Mouse (Mus musculus) embryo, embryonic 11.5 days (tissue): ENCODE data around the gene Cenpb.

Experiments
- DNase-seq: peaks from one replicate; pipeline ENCODE4 v3.0.0-alpha.2; 2012; ENCODE audit warnings: low read depth, low spot score

The Cenpb gene

DNA sequence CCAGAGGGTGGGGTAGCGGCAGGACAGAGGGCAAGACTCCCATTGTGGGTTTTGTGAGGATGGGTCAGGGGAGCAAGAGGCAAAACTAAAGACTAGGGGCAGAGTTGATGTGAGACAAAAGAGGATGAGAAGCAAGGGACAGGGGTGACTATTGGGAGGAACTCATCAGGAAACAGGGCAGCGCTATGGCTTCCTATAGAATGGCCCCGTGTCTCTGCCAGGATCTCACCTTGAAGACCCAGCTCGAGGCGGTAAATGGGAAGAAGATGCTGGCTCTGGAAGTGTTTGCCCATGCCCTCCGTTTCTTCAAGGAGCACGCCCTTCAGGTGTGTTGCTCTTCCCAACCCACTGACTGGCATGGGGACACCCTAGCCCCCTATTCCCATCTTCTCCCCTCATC is 41.1 kb downstream of the Cenpb start:
- no peak for DNase-seq

DNA sequence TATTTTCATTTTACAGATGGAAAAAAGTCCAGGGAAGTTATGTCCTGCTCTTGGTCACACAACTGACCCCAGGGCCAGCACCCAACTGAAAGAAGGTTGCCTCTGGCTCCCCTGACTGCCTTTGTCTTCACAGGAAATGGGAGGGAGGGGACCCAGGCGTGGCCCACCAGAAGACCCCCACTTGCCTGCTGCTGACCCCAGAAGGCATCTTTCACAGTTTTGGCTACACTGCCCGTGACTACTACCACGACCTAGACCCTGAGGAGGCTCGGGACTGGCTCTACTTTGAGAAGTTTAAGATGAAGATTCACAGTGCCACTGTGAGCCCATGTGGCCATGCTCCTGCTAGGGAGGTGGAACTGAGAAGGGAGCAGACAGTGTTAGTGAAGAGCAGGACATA is 41.6 kb downstream of the Cenpb start:
- no peak for DNase-seq

DNA sequence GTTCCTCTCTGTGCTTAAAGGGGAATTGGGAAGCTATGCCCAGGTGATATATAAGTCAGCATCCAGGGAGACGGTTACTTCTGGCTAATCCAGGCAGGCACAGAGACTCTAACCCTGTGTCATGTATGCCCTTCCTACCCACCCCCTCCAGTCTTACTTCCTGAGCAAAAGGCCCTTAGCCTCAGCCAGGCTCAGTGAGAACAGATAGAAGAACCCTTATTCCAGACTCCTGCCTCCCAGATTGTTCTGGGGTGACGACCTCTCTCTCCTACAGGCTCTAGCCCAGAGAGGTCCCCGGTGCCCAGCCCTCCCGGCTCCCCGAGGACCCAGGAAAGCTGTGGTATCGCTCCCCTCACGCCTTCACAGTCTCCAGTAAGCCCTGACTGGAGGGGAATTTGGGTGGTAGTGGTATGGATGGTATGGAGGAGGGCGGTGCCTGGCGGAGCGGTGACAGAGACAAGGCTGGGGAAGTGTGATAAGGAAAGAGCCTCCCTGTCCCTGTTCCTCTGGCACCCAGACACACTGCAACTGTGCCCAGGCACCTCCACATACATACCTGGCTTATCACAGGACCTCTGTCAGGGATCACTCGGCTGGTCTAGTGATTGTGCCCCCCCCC is 44.2 kb downstream of the Cenpb start:
- DNase-seq, result no peak

DNA sequence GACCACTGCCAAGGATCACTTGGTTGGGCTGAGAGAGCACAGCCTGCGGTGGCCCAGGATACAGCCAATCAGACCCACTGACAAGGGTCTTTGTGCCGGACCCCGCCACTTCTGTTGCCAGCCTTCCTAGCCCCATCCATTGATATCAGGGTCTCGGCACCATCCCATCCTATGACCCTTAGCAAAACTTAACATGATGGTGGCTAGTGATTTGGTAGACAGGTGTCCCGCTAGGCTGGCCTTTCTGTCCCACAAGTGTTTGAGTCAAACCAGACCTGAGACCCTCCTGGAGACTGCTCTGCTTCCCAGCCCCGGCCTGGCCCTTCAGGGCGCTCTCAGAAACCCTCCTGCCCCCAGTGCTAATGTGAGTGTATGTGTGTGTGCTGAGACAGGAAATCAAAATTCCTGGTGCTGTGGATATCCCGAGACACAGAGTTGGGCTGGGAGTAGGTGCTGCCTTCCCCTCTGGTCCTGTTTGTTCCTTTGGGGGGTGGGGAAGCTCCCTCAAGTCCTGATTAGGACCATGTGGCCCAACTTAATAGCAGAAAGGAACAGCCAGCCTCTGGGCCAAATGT is 45.0 kb downstream of the Cenpb start:
- no peak for DNase-seq

DNA sequence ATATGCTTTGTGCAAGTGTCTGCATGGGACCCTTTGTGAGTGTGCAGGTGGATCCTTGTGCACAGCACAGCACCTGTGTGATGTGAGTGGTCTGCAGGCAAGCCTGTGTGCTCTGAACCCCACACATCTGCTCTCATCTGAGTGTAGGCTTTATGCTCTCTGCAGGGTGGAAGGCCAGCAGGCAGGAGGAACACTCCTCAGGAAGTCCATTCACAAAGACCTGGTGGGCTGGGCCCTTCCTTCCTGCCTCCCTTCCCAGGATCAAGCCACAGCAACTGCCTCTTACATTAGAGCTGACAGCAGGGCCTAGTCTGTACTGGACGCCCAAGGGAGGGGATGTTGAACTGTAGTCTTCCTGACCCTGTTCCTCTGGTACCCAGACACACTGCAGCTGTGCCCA is 45.5 kb downstream of the Cenpb start:
- no peak for DNase-seq

DNA sequence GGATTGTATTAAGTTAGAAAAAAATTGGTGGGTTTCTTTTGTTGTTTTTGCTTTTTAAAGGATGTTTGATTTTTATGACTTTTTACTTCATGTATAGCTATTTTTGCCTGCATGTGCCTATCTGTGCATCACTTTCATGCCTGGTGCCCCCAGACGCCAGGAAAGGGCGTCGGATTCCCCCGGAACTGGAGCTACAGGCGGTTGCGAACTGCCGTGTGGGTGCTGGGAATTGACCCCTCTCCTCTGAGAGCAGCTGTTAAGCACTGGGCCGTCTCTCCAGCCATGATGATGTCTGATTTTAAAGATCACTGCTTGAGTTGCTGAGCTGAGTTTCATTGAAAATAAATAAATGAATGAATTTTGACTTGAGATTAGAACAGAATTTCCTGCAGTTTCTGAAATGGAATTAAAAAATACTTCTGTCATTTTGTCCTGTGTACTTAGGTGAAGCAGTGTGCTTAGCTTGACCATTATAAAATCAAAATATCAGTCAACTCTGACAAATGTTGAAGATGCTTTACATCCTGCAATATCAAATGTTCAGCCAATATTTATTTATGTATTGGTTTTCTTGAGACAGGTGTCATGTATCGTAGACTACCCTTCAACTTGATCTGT is 46.8 kb downstream of the Cenpb start, which contains the start of gene Gm11037:
Gm11037 (plus strand) TSS at position 568 of the 618 bp plus-strand sequence.
- no peak for DNase-seq

DNA sequence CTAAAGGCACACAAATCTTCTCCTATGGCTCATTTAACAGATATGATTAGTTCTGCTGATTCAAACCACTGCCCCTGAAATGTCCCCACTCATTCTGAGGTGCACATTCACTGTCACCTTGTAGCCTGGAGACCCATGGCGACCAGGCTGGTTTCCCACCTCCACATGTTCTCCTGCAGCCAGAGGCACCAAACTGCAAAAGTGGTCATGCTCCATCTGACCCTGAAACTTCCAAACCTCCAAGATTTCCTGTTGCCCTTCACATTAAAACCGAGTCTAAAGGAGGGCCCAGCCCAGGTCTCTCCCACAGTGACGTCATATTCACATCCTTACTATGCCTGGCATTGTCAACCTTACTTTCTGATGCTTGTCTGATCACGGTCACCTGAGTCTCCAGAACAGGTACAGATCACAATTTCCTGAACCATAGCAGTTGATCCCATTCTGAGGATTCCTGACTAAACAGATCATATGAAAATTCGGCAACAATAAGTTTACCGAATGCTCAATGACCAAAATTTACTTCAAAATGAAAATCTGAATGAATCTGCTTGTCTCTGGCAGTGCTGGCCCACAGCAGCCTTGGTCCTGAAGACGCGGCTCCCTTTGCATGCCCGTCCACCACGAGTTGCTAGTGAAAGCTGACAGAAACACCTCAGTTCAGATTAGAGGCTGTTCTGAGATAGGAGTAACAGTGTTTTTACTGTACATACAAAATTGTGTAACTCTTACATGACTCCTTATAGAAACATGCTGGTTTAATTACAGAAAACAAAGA is 47.6 kb downstream of the Cenpb start:
- DNase-seq, result no peak

DNA sequence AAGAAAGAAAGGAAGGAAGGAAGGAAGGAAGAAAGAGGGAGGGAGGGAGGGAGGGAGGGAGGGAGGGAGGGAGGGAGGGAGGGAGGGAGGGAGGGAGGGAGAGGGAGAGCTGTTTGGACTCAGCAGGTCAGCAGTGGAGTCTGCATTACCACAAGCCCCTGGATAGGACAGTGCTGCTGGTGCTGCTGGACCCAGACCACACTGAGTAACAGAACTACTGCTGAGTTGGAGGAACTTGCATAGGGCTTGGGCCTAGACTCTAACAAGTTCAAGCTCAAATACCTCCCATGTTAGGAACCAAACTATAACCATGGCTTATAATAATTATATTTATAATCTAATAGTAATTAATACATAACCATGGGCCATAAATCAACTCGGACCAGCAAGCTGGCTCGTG is 49.0 kb downstream of the Cenpb start:
- no peak for DNase-seq

DNA sequence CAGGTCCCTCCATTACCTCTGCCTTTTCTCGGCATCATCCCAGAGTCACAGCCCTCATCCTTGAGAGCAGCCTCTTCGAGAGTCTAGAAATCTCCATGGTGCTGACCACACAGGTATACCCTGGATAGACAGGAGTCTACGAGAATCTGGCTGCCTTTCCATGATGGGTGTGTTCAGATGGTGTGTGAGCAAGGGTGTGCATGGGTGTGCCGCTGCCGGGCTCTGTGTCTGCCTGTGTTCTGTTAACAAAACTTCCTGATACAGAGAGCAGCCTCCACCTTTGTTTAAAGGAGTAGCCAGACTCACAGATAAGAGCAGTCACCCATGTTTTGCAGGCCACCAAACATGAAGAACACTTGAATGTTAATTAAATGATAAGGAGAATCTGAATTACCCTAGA is 50.0 kb downstream of the Cenpb start:
- DNase-seq, result no peak

DNA sequence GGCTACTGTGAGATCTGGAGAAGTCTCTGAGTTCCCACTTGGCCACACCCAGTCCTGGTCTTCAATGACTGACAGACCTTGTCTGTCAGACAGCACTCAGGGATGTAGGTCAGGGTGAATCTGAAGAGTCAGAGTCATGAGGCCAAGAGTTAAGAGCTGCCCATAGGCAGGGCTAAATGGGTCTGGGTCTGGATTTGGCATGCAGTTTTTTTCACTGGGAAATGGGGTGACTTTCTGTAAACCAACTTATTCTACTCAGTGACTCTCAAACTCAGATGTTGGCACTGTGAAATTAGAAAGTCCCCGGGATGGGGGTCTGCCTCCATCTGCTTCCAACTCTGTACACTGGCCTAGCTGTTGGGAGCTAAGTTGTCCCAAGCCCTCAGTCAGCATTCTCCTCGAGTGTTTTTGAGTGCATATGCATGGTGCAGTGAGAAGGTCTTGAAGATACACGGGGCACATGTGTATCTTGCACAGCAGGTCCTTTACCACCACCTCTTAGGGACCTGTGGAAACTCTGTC is 51.2 kb downstream of the Cenpb start:
- no peak for DNase-seq

DNA sequence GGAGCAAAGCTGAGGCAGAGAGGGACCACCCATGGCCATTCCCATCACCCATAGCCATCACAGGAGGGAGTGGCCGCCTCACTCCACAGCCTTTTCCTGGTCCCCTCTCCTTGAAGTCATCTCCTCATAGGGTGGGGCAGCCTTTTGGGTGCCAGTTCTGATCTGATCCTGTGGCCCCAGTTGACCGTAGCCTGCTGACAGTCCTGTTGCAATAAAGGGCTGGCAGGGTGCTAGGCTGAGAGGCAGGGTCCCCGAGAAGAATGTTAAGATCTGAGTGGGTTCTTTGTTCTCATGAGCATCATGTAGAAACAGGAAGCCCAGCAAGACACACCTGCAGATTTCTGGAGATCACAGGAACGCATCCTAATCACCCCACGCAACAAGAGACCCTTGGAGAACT is 51.7 kb downstream of the Cenpb start:
- no peak for DNase-seq

DNA sequence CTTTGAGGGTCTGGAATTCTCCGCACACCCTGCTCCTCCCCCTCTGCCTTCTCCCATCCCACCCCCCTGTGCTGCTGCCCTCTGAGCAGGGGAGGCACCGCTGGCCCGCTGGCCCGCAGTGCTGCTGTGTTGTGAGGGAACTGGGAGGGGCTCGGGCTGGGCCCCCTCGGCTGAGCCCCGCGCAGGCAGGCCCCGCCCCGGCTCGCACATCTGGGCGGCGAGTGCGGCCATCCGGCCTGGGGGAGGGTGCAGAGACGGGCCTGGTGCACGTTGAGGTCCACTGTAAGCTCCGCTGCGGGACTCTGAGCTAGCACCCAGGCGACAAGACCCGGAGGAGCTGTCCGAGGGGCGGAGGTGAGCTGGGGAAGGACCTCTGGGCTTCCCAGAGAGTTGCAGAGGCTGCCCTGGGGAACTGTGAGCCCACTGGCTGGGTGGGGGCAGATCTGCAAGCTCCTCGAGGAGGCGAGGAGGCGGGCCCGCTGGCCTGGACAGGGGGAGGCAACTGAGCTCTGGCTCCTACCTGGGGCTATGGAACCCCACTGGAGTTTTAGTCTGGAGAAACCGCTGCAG is 52.6 kb downstream of the Cenpb start, which contains the start of gene Hspa12b:
Hspa12b (plus strand) TSS at position 120 of the 570 bp plus-strand sequence.
- peak; percentile 67 for DNase-seq

DNA sequence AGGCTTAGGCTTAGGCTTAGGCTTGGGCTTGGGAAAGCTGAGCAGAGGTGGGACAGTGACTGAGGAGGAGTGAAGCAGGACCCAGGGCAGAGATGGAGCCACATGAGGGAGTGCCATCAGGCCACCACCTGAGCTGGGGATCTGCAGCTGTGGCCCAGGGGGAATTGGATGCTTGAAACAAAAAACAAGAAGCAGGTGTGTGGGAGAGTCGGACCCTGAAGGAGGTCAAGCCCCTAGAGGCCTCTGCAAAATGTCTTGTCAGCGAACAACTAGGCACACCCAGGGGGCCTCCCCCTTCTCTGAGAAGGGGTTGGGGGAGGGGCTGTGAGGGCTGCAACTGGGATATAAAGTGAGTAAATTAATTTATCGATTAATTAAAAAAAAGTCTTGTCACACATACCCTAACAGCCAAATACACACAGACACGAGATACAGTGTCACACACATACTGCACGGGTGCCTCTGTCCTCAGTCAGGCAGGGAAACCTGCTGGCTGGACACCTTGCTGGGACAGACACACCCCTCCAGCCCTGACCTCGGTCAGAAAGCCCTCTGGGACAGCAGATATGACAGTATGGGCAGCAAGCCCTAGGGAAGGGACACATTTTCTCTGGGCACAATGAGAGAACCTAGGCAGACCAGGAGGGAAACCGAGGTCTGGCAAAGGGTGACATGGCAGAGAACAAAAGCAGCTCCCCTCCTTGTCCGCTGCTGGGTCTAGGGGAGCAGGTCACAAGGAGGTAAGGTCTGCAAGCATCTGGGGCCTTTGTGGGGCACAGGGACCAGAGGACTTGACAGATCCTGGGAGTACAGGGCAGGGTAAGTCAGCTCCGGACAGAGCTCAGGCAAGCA is 53.7 kb downstream of the Cenpb start:
- no peak for DNase-seq
